Mouse (Mus musculus) E14TG2a.4 (cell line): Measurements from ENCODE around the gene Ccdc157.

ENCODE experiments used
- H3K27me3 ChIP-seq: 2 replicates; pipeline ENCODE4 v1.6.1; 2014; ENCODE audit warnings: low read length, control low read depth; ENCODE audit not compliant: insufficient read depth
- H3K36me3 ChIP-seq: 2 replicates; pipeline ENCODE4 v1.6.1; 2014; ENCODE audit warnings: low read length, control low read depth; ENCODE audit not compliant: insufficient read depth
- H3K4me1 ChIP-seq: replicated peaks from 2 replicates; pipeline ENCODE4 v1.6.1; 2014; ENCODE audit warnings: low read depth, low read length, control low read depth
- H3K4me3 ChIP-seq: replicated peaks from 2 replicates; pipeline ENCODE4 v1.5.1; 2014; ENCODE audit warnings: mild to moderate bottlenecking, low read length
- H3K9me3 ChIP-seq: 2 replicates; pipeline ENCODE4 v1.6.1; 2014; ENCODE audit warnings: low read length, control low read depth
- CTCF ChIP-seq: conservative IDR thresholded peaks from 2 replicates; pipeline ENCODE4 v1.5.1; 2014; ENCODE audit warnings: low read length
- NANOG ChIP-seq: IDR thresholded peaks from 2 replicates; pipeline ENCODE4 v1.6.1; 2014; ENCODE audit warnings: borderline replicate concordance, low read length, mixed read lengths
- POU5F1 ChIP-seq: IDR thresholded peaks from 2 replicates; pipeline ENCODE4 v1.6.1; 2014; ENCODE audit warnings: low read length, borderline replicate concordance

Gene Ccdc157

DNA sequence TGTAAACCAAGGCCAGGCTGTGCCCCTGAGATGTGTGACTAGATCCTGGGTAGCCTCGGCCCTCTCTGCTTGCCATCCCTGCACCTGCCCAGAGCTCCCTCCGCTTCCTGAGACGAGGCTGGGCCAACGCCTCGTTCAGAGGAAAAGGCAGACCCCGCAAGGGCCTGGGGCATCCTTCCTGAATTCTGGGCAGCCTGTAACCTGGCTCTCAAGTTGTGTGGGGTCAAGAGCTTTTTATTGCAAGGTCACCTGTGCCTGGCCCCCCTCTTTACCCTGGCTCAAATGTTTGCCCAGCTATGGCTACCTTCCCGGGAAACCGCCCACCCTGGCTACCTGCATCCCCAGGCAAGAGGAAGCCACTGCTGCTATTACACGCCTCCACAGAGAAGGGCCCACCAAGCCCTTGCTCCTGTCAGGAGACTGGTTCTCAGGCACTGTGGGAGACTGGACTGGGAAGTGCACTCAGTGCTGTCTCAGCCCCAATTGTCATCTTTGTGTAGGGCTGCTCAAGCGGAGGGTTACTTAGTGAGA lies 62.9 kb downstream of the Ccdc157 start:
- Histone ChIP-seq H3K27me3 (no peaks in the 10 kb centered on the region), H3K9me3 (no peaks in the 10 kb centered on the region), H3K4me1 (peaks cover 55% of the 10 kb centered on the region), H3K36me3 (peaks cover 39% of the 10 kb centered on the region), H3K4me3 (peak overlapping the region; percentile 86)
- TF ChIP-seq NANOG (no peak), POU5F1 (no peak), CTCF (no peak)

- Histone ChIP-seq H3K36me3 (peaks cover 42% of the 10 kb centered on the region), H3K9me3 (peaks cover under 1% of the 10 kb centered on the region; the same call in 1 of the 2 replicates), H3K4me3 (peak overlapping the region; percentile 86), H3K27me3 (no peaks in the 10 kb centered on the region), H3K4me1 (peaks cover 55% of the 10 kb centered on the region)
- TF ChIP-seq POU5F1 (no peak), NANOG (no peak), CTCF (no peak)
These were observed 63.8 kb downstream of the Ccdc157 start for GRCm38 (mm10) chr11:4096054-4096984.

GRCm38 (mm10) chr11:4095171-4096053 lies 64.7 kb downstream of the Ccdc157 start, which contains the start of gene Mtfp1:
Gene Mtfp1 (minus strand): TSS chr11:4095445.
- TF ChIP-seq NANOG (no peak), POU5F1 (no peak), CTCF (no peak)
- H3K27me3 ChIP-seq, result no peaks in the 10 kb centered on the region
- H3K4me1 ChIP-seq, result peaks cover 55% of the 10 kb centered on the region
- H3K9me3 ChIP-seq, result peaks cover 8% of the 10 kb centered on the region
- peaks cover 49% of the 10 kb centered on the region for H3K36me3 ChIP-seq
- peak within 1 kb of the TSS; percentile 86 for H3K4me3 ChIP-seq

GRCm38 (mm10) chr11:4094378-4095170 lies 65.5 kb downstream of the Ccdc157 start:
- Histone ChIP-seq H3K27me3 (no peaks in the 10 kb centered on the region), H3K4me3 (peak overlapping the region; percentile 86), H3K36me3 (peaks cover 45% of the 10 kb centered on the region), H3K9me3 (peaks cover 8% of the 10 kb centered on the region), H3K4me1 (peaks cover 52% of the 10 kb centered on the region)
- TF ChIP-seq NANOG (no peak), CTCF (peak; percentile 85)

- Histone ChIP-seq H3K4me3 (peak overlapping the region; percentile 86), H3K9me3 (peaks cover 8% of the 10 kb centered on the region), H3K27me3 (no peaks in the 10 kb centered on the region), H3K4me1 (peaks cover 43% of the 10 kb centered on the region), H3K36me3 (peaks cover 40% of the 10 kb centered on the region)
- TF ChIP-seq NANOG (no peak), POU5F1 (no peak), CTCF (no peak)
These were observed 66.4 kb downstream of the Ccdc157 start for GRCm38 (mm10) chr11:4093459-4094377.
